Mouse (Mus musculus) liver, embryonic 14.5 days (tissue): ENCODE results near the gene Pole2. TPM values are rescaled to one million over a fixed set of nuclear protein-coding genes. Genes with fewer than 3 reads are reported as not detected.

Experiments
- ATAC-seq: fragments of 200-750 bp; cut with Nextera tagmentation; 2 replicates; pipeline ENCODE4 v1.8.0; 2017; ENCODE audit warnings: moderate number of reproducible peaks, mild to moderate bottlenecking, moderate library complexity; ENCODE audit not compliant: insufficient read depth
- DNase-seq, 3 experiments: peaks; one replicate each; pipeline ENCODE4 v3.0.0-alpha.2; 2012 to 2013; ENCODE audit warnings: low read depth in 3 of 3, low spot score in 3 of 3
- H3K27ac ChIP-seq: fragments of 300-500 bp; sonication (generic); 2 replicates; pipeline ENCODE4 v1.5.1; 2014; ENCODE audit warnings: moderate library complexity, mild to moderate bottlenecking, control low read depth, inconsistent platforms
- H3K27me3 ChIP-seq: fragments of 300-500 bp; sonication (generic); 2 replicates; pipeline ENCODE4 v1.6.1; 2014; ENCODE audit warnings: mild to moderate bottlenecking, low read length, moderate library complexity; ENCODE audit not compliant: control insufficient read depth, insufficient read depth
- H3K36me3 ChIP-seq: fragments of 300-500 bp; sonication (generic); replicated peaks from 2 replicates; pipeline ENCODE4 v1.6.1; 2014; ENCODE audit warnings: low read depth; ENCODE audit not compliant: control insufficient read depth, insufficient read depth
- H3K4me1 ChIP-seq, 2 experiments: fragments of 200-500 bp in 1 of 2; fragments of 300-500 bp in 1 of 2; sonication (generic) in 1 of 2; replicated peaks; 2 replicates each; pipeline ENCODE4 v1.6.1; 2012 to 2014; ENCODE audit warnings: antibody characterized with exemption in 1 of 2, inconsistent platforms in 1 of 2, low read length in 1 of 2; ENCODE audit not compliant: control insufficient read depth in 2 of 2, insufficient read depth in 2 of 2
- H3K4me2 ChIP-seq: fragments of 300-500 bp; sonication (generic); 2 replicates; pipeline ENCODE4 v1.6.1; 2014; ENCODE audit warnings: low read depth, mild to moderate bottlenecking, control low read depth, moderate library complexity
- H3K4me3 ChIP-seq, 2 experiments: fragments of 200-500 bp in 1 of 2; fragments of 300-500 bp in 1 of 2; sonication (generic) in 1 of 2; 2 replicates each; pipeline ENCODE4 v1.5.1; 2012 to 2014; ENCODE audit warnings: low read depth in 2 of 2, low read length in 2 of 2, mild to moderate bottlenecking in 2 of 2, control low read depth in 1 of 2, inconsistent platforms in 1 of 2, moderate library complexity in 1 of 2; ENCODE audit not compliant: insufficient read depth in 1 of 2
- H3K9ac ChIP-seq: fragments of 300-500 bp; sonication (generic); replicated peaks from 2 replicates; pipeline ENCODE4 v1.6.1; 2014; ENCODE audit warnings: mild to moderate bottlenecking, control low read depth, moderate library complexity
- H3K9me3 ChIP-seq: fragments of 300-500 bp; sonication (generic); 2 replicates; pipeline ENCODE4 v1.6.1; 2016; ENCODE audit warnings: low read length, mixed read lengths; ENCODE audit not compliant: control insufficient read depth
- CTCF ChIP-seq: IDR thresholded peaks from 2 replicates; pipeline ENCODE4 v1.5.1; 2016; ENCODE audit warnings: antibody characterized with exemption, low read depth, control low read depth
- EP300 ChIP-seq: IDR thresholded peaks from 2 replicates; pipeline ENCODE4 v1.6.1; 2016; ENCODE audit warnings: antibody characterized with exemption, low read depth
- WGBS: fragments of 180-500 bp; shearing (Covaris S2); extraction: QIAGEN DNeasy Blood & Tissue Kit; methylation state at CpG from one replicate; pipeline ENCODE4 v1.1.7; 2014; ENCODE audit not compliant: insufficient replicate concordance; 5-methylcytosine and 5-hydroxymethylcytosine counted together
- polyA plus RNA-seq, 2 experiments: library from polyadenylated mRNA; depleted of rRNA in 1 of 2; stranded (reverse) in 1 of 2; unstranded in 1 of 2; fragments of >200 nt; fragmentation: Nextera tagmentation in 1 of 2; extraction: Ambion mirVana in 1 of 2; gene quantifications; 2 replicates each; pipeline versions ENCODE4 v1.2.1 to v1.2.3; 2012 to 2014

The Pole2 gene
- polyA plus RNA-seq, 2 experiments: 25.6 to 25.8 TPM

DNA sequence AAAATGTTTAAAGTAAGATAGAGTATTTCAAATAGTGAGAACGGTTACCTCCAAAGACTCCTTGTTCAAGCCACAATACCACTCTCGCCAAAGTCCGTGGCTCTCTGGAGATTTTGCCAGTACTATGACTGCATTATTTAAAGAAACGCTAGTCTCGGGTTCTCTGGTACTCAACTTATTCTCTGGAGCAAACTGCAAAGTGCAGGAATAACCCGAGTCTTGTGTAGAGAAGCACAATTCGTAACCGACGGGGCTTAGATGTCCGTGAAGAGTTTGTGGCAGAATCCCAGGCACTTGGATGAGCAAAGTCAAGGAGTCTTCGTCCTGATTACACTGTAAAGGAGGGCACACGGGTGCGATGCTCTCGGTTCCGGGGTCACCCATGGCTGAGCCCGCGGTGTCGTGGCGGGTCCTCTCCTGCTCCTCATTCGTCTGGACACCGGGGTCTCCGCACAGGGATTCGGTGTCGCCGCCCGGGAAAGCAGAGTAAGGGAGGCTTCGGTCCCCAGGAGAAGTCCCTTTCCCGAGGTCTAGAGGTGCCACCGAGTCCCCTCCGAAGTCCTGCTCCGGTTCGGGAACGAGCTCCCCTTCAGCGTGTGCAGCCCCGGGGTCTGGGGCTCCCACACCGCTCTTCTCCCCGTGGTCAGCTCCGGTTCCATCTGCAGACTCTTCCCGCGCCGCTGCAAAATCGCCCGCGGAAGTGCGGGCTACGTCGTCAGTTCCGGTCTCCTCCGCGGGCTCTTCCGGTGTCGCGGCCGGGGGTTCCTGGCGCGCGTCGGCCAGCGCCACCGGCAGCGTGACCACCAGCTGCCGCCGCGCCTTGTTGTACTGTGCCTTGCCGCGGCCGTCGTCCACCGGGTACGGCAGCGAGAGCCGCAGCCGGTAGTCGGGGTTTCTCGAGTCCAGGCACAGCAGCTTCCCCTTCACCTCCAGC is 31.3 kb downstream of the Pole2 start, which contains the start of gene Gm49383:
TSS of gene Gm49383 (minus strand) at position 661 of the 934 bp plus-strand sequence.
- Histone ChIP-seq H3K4me2 (peak within 1 kb of the TSS; percentile 99), H3K4me1 (peaks cover 6 to 7% of the 10 kb centered on the region in 2 experiments; a peak in 3 of 4 replicates), H3K27me3 (no peaks in the 10 kb centered on the region), H3K27ac (peak within 1 kb of the TSS; percentile 67), H3K9me3 (no peaks in the 10 kb centered on the region), H3K4me3 (peak within 1 kb of the TSS; percentile 83 to 95), H3K36me3 (peaks cover 24% of the 10 kb centered on the region), H3K9ac (peak within 1 kb of the TSS; percentile 70)
- DNase-seq (peak; percentile 59 to 62 (median 60)), ATAC-seq (peak; percentile 71)
- under 1% methylated on average over 75 of the region's 75 CpGs for WGBS
- no peak for TF ChIP-seq CTCF
- no peak for TF ChIP-seq EP300

DNA sequence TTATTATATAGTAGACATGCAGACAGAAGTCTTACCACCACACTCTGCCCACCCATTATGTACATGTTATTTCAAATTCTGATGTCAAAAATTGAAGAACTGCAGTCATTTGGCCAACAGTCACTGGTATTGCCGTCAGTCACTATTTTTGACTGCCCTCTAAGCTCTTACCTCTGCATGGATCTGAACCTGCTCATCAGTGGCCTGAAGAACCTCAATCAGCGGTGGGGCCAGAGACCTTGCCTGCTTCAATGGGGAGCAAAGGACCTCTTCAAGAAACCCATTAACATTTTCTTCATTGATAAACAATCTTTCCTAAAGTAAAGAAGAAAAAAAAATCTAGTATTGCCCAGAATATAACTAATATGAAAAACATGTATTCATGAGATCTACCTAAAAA is 35.4 kb downstream of the Pole2 start:
- no peak overlapping the region for H3K4me2 ChIP-seq
- H3K27ac ChIP-seq: no peak overlapping the region
- no peaks in the 10 kb centered on the region for H3K9me3 ChIP-seq
- H3K9ac ChIP-seq: no peak overlapping the region
- ATAC-seq (no peak), DNase-seq (no peak)
- peaks cover 27% of the 10 kb centered on the region for H3K36me3 ChIP-seq
- 90% methylated on average over 2 of the region's 2 CpGs for WGBS
- no peak overlapping the region for H3K4me3 ChIP-seq
- H3K4me1 ChIP-seq: peaks cover 0 to 2% of the 10 kb centered on the region in 2 experiments; a peak in 1 of 4 replicates
- H3K27me3 ChIP-seq: no peaks in the 10 kb centered on the region
- no peak for TF ChIP-seq EP300
- TF ChIP-seq CTCF: no peak

DNA sequence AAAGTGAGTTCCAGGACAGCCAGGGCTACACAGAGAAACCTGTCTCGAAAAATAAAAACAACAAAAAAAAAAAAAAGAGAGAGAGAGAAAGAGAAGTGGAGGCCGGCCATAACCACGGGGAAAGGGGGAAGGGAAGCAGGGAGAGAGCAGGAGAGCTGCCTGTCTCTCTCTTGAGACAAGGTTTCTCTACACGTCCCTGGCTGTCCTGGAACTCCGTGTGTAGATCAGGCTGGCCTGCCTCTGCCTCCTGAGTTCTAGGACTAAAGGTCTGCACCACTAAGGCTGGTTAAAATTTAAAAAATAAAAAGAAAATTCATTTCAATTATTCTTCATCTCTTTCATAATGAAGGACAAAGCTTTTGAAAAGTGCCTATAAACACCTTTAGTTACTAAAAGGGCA is 36.6 kb downstream of the Pole2 start:
- DNase-seq: no peak
- H3K9me3 ChIP-seq: no peaks in the 10 kb centered on the region
- H3K4me2 ChIP-seq: no peak overlapping the region
- H3K9ac ChIP-seq: no peak overlapping the region
- H3K36me3 ChIP-seq: peaks cover 27% of the 10 kb centered on the region
- peaks cover 5 to 10% of the 10 kb centered on the region in 2 experiments for H3K4me1 ChIP-seq
- no peak for ATAC-seq
- TF ChIP-seq CTCF (no peak), EP300 (no peak)
- 72% methylated on average over 5 of the region's 5 CpGs for WGBS
- H3K4me3 ChIP-seq: no peak overlapping the region
- no peak overlapping the region for H3K27ac ChIP-seq
- H3K27me3 ChIP-seq: no peaks in the 10 kb centered on the region

DNA sequence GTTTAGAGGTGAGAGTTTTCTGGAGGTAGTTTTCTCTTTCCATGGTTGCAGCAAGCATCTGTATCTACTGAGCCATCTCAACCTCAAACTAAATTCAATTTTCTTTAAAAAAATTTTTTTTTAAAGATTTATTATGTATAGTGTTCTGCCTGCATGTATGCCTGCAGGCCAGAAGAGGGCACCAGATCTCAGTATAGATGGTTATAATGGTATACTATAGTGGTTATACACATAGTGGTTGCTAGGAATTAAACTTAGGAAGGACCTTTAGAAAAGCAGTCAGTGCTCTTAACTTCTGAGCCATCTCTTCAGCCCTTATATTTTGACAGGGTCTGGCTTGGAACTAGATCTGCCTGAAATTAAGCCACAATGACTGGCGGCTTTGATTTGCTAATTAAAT is 37.5 kb downstream of the Pole2 start:
- Histone ChIP-seq H3K27me3 (no peaks in the 10 kb centered on the region), H3K9ac (no peak overlapping the region), H3K4me3 (no peak overlapping the region), H3K27ac (no peak overlapping the region), H3K4me1 (peaks cover 8 to 12% of the 10 kb centered on the region in 2 experiments), H3K4me2 (no peak overlapping the region), H3K9me3 (no peaks in the 10 kb centered on the region), H3K36me3 (peaks cover 27% of the 10 kb centered on the region)
- TF ChIP-seq CTCF (peak; percentile 45), EP300 (no peak)
- ATAC-seq (no peak), DNase-seq (no peak)
- WGBS: 90% methylated on average over 1 of the region's 1 CpGs

DNA sequence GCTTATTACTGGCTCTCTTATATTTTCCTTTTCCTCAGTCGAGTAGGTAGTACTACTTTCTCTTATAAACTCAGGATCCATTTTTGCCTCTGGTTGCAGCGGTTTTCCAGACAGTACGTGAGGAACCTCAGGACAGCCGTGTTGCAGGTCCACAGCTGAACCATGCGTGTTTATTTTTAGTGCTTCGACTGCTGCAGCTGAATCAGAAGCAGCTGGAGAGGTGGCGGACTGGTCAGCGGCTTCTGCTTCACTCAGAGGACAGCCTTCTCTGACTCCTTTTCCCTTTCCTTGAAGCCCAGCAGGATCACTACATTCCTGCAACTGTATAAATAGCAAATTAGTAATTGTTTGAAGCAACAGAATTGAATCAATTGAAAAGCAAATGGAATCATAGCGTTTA is 37.9 kb downstream of the Pole2 start:
- Histone ChIP-seq H3K4me3 (no peak overlapping the region), H3K9ac (no peak overlapping the region), H3K4me1 (peaks cover 13 to 17% of the 10 kb centered on the region in 2 experiments), H3K36me3 (peaks cover 27% of the 10 kb centered on the region), H3K27me3 (no peaks in the 10 kb centered on the region), H3K27ac (no peak overlapping the region), H3K4me2 (no peak overlapping the region), H3K9me3 (no peaks in the 10 kb centered on the region)
- no peak for TF ChIP-seq CTCF
- no peak for TF ChIP-seq EP300
- 83% methylated on average over 9 of the region's 9 CpGs for WGBS
- ATAC-seq: no peak
- no peak for DNase-seq
